Mouse (Mus musculus): Measurements from ENCODE around the gene Olfr310. TPM values are rescaled to one million over a fixed set of nuclear protein-coding genes. Genes with fewer than 3 reads are reported as not detected.

Olfr310 gene
- total RNA-seq (2014; rRNA removed) = not detected in 2 replicates
- polyA plus RNA-seq (2015; fragmentation: Nextera tagmentation; extraction: Ambion mirVana) = not detected in 2 replicates

- DNase-seq (ENCODE audit: low spot score) (no peak), ATAC-seq (ENCODE audit: low FRiP score) (no peak)
- H3K9ac ChIP-seq (replicated peaks; ENCODE audit: low read length, poor library complexity, severe bottlenecking) = no peak within 1 kb of the TSS
- no peaks in the 10 kb centered on the region for H3K9me3 ChIP-seq (ENCODE audit: low read length)
- H3K4me2 ChIP-seq (ENCODE audit: low read depth, low read length, poor library complexity, severe bottlenecking) = no peak within 1 kb of the TSS
- no peaks in the 10 kb centered on the region for H3K36me3 ChIP-seq (ENCODE audit: insufficient read depth, low read length)
- H3K4me3 ChIP-seq (ENCODE audit: low read depth, low read length) = no peak within 1 kb of the TSS
- no peaks in the 10 kb centered on the region for H3K27me3 ChIP-seq (ENCODE audit: insufficient read depth, low read length)
- no peak for TF ChIP-seq CTCF (IDR thresholded peaks at IDR 0.05)
- 74% methylated on average over 1 of the region's 1 CpGs for WGBS
- no peaks in the 10 kb centered on the region for H3K4me1 ChIP-seq (ENCODE audit: insufficient read depth, low read length)
- H3K27ac ChIP-seq (ENCODE audit: low read depth, low read length) = no peak within 1 kb of the TSS
These were observed at the start of gene Olfr310 for GRCm38 (mm10) chr7:86277072-86277471. Olfr310 (minus strand) TSS chr7:86277172.

GRCm38 (mm10) chr7:86325530-86325929, 48.6 kb upstream of the Olfr310 start, which contains the start of gene Olfr308:
Olfr308 (minus strand) TSS chr7:86325630.
- H3K27me3 ChIP-seq (ENCODE audit: insufficient read depth, low read length) = no peaks in the 10 kb centered on the region
- no peaks in the 10 kb centered on the region for H3K9me3 ChIP-seq (ENCODE audit: low read length)
- H3K4me1 ChIP-seq (ENCODE audit: insufficient read depth, low read length) = no peaks in the 10 kb centered on the region
- H3K9ac ChIP-seq (replicated peaks; ENCODE audit: low read length, poor library complexity, severe bottlenecking) = no peak within 1 kb of the TSS
- H3K27ac ChIP-seq (ENCODE audit: low read depth, low read length) = no peak within 1 kb of the TSS
- no peak within 1 kb of the TSS for H3K4me3 ChIP-seq (ENCODE audit: low read depth, low read length)
- no peak for DNase-seq (ENCODE audit: low spot score)
- H3K36me3 ChIP-seq (ENCODE audit: insufficient read depth, low read length) = no peaks in the 10 kb centered on the region
- no peak within 1 kb of the TSS for H3K4me2 ChIP-seq (ENCODE audit: low read depth, low read length, poor library complexity, severe bottlenecking)
- no peak for ATAC-seq (ENCODE audit: low FRiP score)
- no peak for TF ChIP-seq CTCF (IDR thresholded peaks at IDR 0.05)

DNA sequence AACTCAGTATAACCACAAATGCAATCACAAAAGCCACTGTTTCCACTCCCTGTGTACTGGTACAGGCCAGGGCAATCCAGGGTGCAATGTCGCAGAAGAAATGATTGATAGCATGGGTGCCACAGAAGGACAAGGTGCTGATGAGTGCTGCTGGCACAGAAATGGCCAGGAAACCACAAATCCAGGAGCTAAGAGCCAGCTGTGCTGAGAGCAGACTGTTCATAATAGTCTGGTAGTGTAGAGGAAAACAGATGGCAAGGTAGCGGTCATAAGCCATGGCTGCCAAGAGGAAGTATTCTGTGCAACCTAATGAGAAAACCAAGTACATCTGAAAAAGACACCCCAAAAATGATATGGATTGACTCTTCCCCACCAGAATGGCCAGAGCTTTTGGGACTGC, 44.4 kb upstream of the Olfr310 start:
- Histone ChIP-seq H3K9ac (replicated peaks; ENCODE audit: low read length, poor library complexity, severe bottlenecking) (no peak overlapping the region), H3K4me2 (ENCODE audit: low read depth, low read length, poor library complexity, severe bottlenecking) (no peak overlapping the region), H3K27ac (ENCODE audit: low read depth, low read length) (no peak overlapping the region), H3K36me3 (ENCODE audit: insufficient read depth, low read length) (no peaks in the 10 kb centered on the region), H3K4me3 (ENCODE audit: low read depth, low read length) (no peak overlapping the region), H3K4me1 (ENCODE audit: insufficient read depth, low read length) (no peaks in the 10 kb centered on the region), H3K27me3 (ENCODE audit: insufficient read depth, low read length) (no peaks in the 10 kb centered on the region), H3K9me3 (ENCODE audit: low read length) (no peaks in the 10 kb centered on the region)
- WGBS = 95% methylated on average over 2 of the region's 2 CpGs
- DNase-seq (ENCODE audit: low spot score) (peak; percentile 4), ATAC-seq (ENCODE audit: low FRiP score) (no peak)
- TF ChIP-seq CTCF (IDR thresholded peaks at IDR 0.05) = no peak

- Histone ChIP-seq H3K27me3 (ENCODE audit: insufficient read depth, low read length) (no peaks in the 10 kb centered on the region), H3K36me3 (ENCODE audit: insufficient read depth, low read length) (no peaks in the 10 kb centered on the region), H3K4me1 (ENCODE audit: insufficient read depth, low read length) (no peaks in the 10 kb centered on the region), H3K4me3 (ENCODE audit: low read depth, low read length) (no peak within 1 kb of the TSS), H3K4me2 (ENCODE audit: low read depth, low read length, poor library complexity, severe bottlenecking) (no peak within 1 kb of the TSS), H3K9me3 (ENCODE audit: low read length) (no peaks in the 10 kb centered on the region), H3K9ac (replicated peaks; ENCODE audit: low read length, poor library complexity, severe bottlenecking) (no peak within 1 kb of the TSS), H3K27ac (ENCODE audit: low read depth, low read length) (no peak within 1 kb of the TSS)
- 74% methylated on average over 2 of the region's 2 CpGs for WGBS
- no peak for ATAC-seq (ENCODE audit: low FRiP score)
- TF ChIP-seq CTCF (IDR thresholded peaks at IDR 0.05) = no peak
- no peak for DNase-seq (ENCODE audit: low spot score)
These were observed 36.6 kb upstream of the Olfr310 start, which contains the start of gene Olfr309 for GRCm38 (mm10) chr7:86313608-86314007. Olfr309 (minus strand) TSS chr7:86313708.

DNA sequence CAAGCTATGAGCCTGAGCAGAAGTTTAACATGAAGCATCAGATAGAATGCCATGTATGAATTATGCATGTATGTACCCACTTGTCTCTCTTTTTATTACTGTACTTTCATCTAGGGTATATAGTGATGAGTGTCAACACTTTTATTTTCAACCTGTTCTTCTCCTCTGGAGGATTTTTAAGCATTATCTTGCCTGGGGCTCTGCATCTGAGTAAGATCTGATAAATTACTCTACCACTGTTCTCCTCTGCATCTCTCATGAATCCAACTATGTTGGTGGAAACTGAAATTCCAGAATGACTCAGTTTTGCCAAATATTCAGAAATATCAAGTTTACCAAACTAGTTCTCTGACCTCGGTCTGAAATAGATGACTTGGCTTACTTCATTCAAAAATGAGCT, 30.8 kb downstream of the Olfr310 start, which contains the start of gene Vmn2r76:
TSS of gene Vmn2r76 (minus strand) at position 101 of the 400 bp plus-strand sequence.
- 76% methylated on average over 1 of the region's 1 CpGs for WGBS
- ATAC-seq (ENCODE audit: low FRiP score) = no peak

More for the DNA sequence above, 30.8 kb downstream of the Olfr310 start, which contains the start of gene Vmn2r76:
- Histone ChIP-seq H3K27ac (ENCODE audit: low read depth, low read length) (no peak within 1 kb of the TSS), H3K4me2 (ENCODE audit: low read depth, low read length, poor library complexity, severe bottlenecking) (no peak within 1 kb of the TSS), H3K4me3 (ENCODE audit: low read depth, low read length) (no peak within 1 kb of the TSS), H3K27me3 (ENCODE audit: insufficient read depth, low read length) (no peaks in the 10 kb centered on the region), H3K4me1 (ENCODE audit: insufficient read depth, low read length) (no peaks in the 10 kb centered on the region), H3K9me3 (ENCODE audit: low read length) (no peaks in the 10 kb centered on the region), H3K9ac (replicated peaks; ENCODE audit: low read length, poor library complexity, severe bottlenecking) (no peak within 1 kb of the TSS), H3K36me3 (ENCODE audit: insufficient read depth, low read length) (no peaks in the 10 kb centered on the region)
- DNase-seq (ENCODE audit: low spot score) = no peak
- TF ChIP-seq CTCF (IDR thresholded peaks at IDR 0.05) = no peak

Small RNAs within 50 kb of the gene (microRNA-seq; reads per million reads assigned to microRNA genes)
- not detected for gene Gm23192 (ENCODE audit: borderline number of aligned reads)

Other genes with a start within 250 kb of the Olfr310 start
- not detected in 2 replicates for gene Vmn2r75, start 105.4 kb downstream of the Olfr310 start, total RNA-seq (2014; rRNA removed)
- not detected in 2 replicates for gene Vmn2r75, start 105.4 kb downstream of the Olfr310 start, polyA plus RNA-seq (2015; fragmentation: Nextera tagmentation; extraction: Ambion mirVana)
- gene Vmn2r76, start 30.9 kb downstream of the Olfr310 start, total RNA-seq (2014; rRNA removed) = not detected in 2 replicates
- gene Vmn2r76, start 30.9 kb downstream of the Olfr310 start, polyA plus RNA-seq (2015; fragmentation: Nextera tagmentation; extraction: Ambion mirVana) = not detected in 2 replicates
- not detected in 2 replicates for gene Olfr309, start 36.5 kb upstream of the Olfr310 start, total RNA-seq (2014; rRNA removed)
- gene Olfr309, start 36.5 kb upstream of the Olfr310 start, polyA plus RNA-seq (2015; fragmentation: Nextera tagmentation; extraction: Ambion mirVana) = not detected in 2 replicates
- gene Olfr308, start 48.5 kb upstream of the Olfr310 start, total RNA-seq (2014; rRNA removed) = not detected in 2 replicates
- not detected in 2 replicates for gene Olfr308, start 48.5 kb upstream of the Olfr310 start, polyA plus RNA-seq (2015; fragmentation: Nextera tagmentation; extraction: Ambion mirVana)
- not detected in 2 replicates for gene Olfr307, start 60.4 kb upstream of the Olfr310 start, total RNA-seq (2014; rRNA removed)
- not detected in 2 replicates for gene Olfr307, start 60.4 kb upstream of the Olfr310 start, polyA plus RNA-seq (2015; fragmentation: Nextera tagmentation; extraction: Ambion mirVana)
- gene Olfr305, start 89.8 kb upstream of the Olfr310 start, total RNA-seq (2014; rRNA removed) = not detected in 2 replicates
- not detected in 2 replicates for gene Olfr305, start 89.8 kb upstream of the Olfr310 start, polyA plus RNA-seq (2015; fragmentation: Nextera tagmentation; extraction: Ambion mirVana)
- gene Olfr304, start 109.5 kb upstream of the Olfr310 start, total RNA-seq (2014; rRNA removed) = not detected in 2 replicates
- not detected in 2 replicates for gene Olfr304, start 109.5 kb upstream of the Olfr310 start, polyA plus RNA-seq (2015; fragmentation: Nextera tagmentation; extraction: Ambion mirVana)
- gene Olfr303, start 120.6 kb upstream of the Olfr310 start, total RNA-seq (2014; rRNA removed) = not detected in 2 replicates
- gene Olfr303, start 120.6 kb upstream of the Olfr310 start, polyA plus RNA-seq (2015; fragmentation: Nextera tagmentation; extraction: Ambion mirVana) = not detected in 2 replicates
- not detected in 2 replicates for gene Olfr301, start 126.7 kb upstream of the Olfr310 start, total RNA-seq (2014; rRNA removed)
- gene Olfr301, start 126.7 kb upstream of the Olfr310 start, polyA plus RNA-seq (2015; fragmentation: Nextera tagmentation; extraction: Ambion mirVana) = not detected in 2 replicates
- not detected in 2 replicates for gene Olfr299, start 182.7 kb upstream of the Olfr310 start, total RNA-seq (2014; rRNA removed)
- gene Olfr299, start 182.7 kb upstream of the Olfr310 start, polyA plus RNA-seq (2015; fragmentation: Nextera tagmentation; extraction: Ambion mirVana) = not detected in 2 replicates
- not detected in 2 replicates for gene Olfr298, start 215.3 kb upstream of the Olfr310 start, total RNA-seq (2014; rRNA removed)
- not detected in 2 replicates for gene Olfr298, start 215.3 kb upstream of the Olfr310 start, polyA plus RNA-seq (2015; fragmentation: Nextera tagmentation; extraction: Ambion mirVana)
- gene Olfr297, start 242.8 kb upstream of the Olfr310 start, total RNA-seq (2014; rRNA removed) = not detected in 2 replicates
- not detected in 2 replicates for gene Olfr297, start 242.8 kb upstream of the Olfr310 start, polyA plus RNA-seq (2015; fragmentation: Nextera tagmentation; extraction: Ambion mirVana)